Mouse (Mus musculus) left cerebral cortex, postnatal 4 days (tissue): ENCODE measurements around the gene Gpm6a. TPM values are rescaled to one million over a fixed set of nuclear protein-coding genes. Genes with fewer than 3 reads are reported as not detected.

Experiments
- total RNA-seq, 2 experiments: library from RNA; stranded (reverse); gene quantifications; 2 replicates each; pipeline ENCODE4 v1.2.3; 2021

The Gpm6a gene
- total RNA-seq, 2 experiments from 2014 or later = 877 to 914 TPM

Other genes with a start within 250 kb of the Gpm6a start
- gene Wdr17, start 67.7 kb upstream of the Gpm6a start, total RNA-seq = 10 to 100 TPM; 42.5 to 45.3 TPM